Mouse (Mus musculus): Measurements from ENCODE around the gene Clint1. TPM values are rescaled to one million over a fixed set of nuclear protein-coding genes. Genes with fewer than 3 reads are reported as not detected.

The Clint1 gene
- polyA plus RNA-seq, 2 experiments: 77.3 to 102 TPM

GRCm38 (mm10) chr11:45959598-45959997 is 107.7 kb downstream of the Clint1 start:
- Histone ChIP-seq H3K9ac (ENCODE audit: low read depth, low read length, severe bottlenecking) (no peak overlapping the region), H3K27me3 (ENCODE audit: control insufficient read depth, insufficient read depth, low read length) (no peaks in the 10 kb centered on the region), H3K4me3 (replicated peaks; ENCODE audit: low read length) (no peak overlapping the region), H3K4me2 (replicated peaks; ENCODE audit: low read depth, low read length, severe bottlenecking) (no peak overlapping the region), H3K9me3 (ENCODE audit: control insufficient read depth, low read length) (no peaks in the 10 kb centered on the region), H3K4me1 (ENCODE audit: control insufficient read depth, insufficient read depth, low read length) (0 out of 2 replicates have a peak, but pooled peaks cover 2% of the 10 kb centered on the region), H3K27ac (replicated peaks; ENCODE audit: low read depth, low read length) (no peak overlapping the region), H3K36me3 (ENCODE audit: control insufficient read depth, insufficient read depth, low read length) (no peaks in the 10 kb centered on the region)
- no peak for TF ChIP-seq POLR2A (IDR thresholded peaks at IDR 0.05; ENCODE audit: borderline replicate concordance, extremely low read depth, insufficient read depth, insufficient read length)
- WGBS: 75% methylated on average over 3 of the region's 3 CpGs
- no peak for ATAC-seq (ENCODE audit: low FRiP score, low read depth)
- peak; percentile 50 for DNase-seq (ENCODE audit: low spot score)

GRCm38 (mm10) chr11:45960003-45960402 is 108.2 kb downstream of the Clint1 start:
- Histone ChIP-seq H3K9ac (ENCODE audit: low read depth, low read length, severe bottlenecking) (no peak overlapping the region), H3K27ac (replicated peaks; ENCODE audit: low read depth, low read length) (no peak overlapping the region), H3K4me3 (replicated peaks; ENCODE audit: low read length) (no peak overlapping the region), H3K9me3 (ENCODE audit: control insufficient read depth, low read length) (no peaks in the 10 kb centered on the region), H3K4me1 (ENCODE audit: control insufficient read depth, insufficient read depth, low read length) (no peaks in the 10 kb centered on the region), H3K36me3 (ENCODE audit: control insufficient read depth, insufficient read depth, low read length) (no peaks in the 10 kb centered on the region), H3K4me2 (replicated peaks; ENCODE audit: low read depth, low read length, severe bottlenecking) (no peak overlapping the region), H3K27me3 (ENCODE audit: control insufficient read depth, insufficient read depth, low read length) (no peaks in the 10 kb centered on the region)
- DNase-seq (ENCODE audit: low spot score) (no peak), ATAC-seq (ENCODE audit: low FRiP score, low read depth) (no peak)
- no peak for TF ChIP-seq POLR2A (IDR thresholded peaks at IDR 0.05; ENCODE audit: borderline replicate concordance, extremely low read depth, insufficient read depth, insufficient read length)
- 84% methylated on average over 5 of the region's 5 CpGs for WGBS

Small RNA genes lying within 50 kb of the gene (microRNA-seq; reads per million reads assigned to microRNA genes)
- not detected for gene Gm22751

Other genes starting within 250 kb of the Clint1 start
- 7.2 and 8.4 TPM in 2 replicates for gene Lsm11, start 92.9 kb downstream of the Clint1 start, polyA plus RNA-seq (2012; rRNA removed)
- 8.2 TPM in 2 replicates for gene Lsm11, start 92.9 kb downstream of the Clint1 start, polyA plus RNA-seq (2014; fragmentation: Nextera tagmentation; extraction: Ambion mirVana)
- gene Thg1l, start 103.4 kb downstream of the Clint1 start, polyA plus RNA-seq (2012; rRNA removed): 14.8 and 15.0 TPM in 2 replicates
- gene Thg1l, start 103.4 kb downstream of the Clint1 start, polyA plus RNA-seq (2014; fragmentation: Nextera tagmentation; extraction: Ambion mirVana): 11.2 and 11.6 TPM in 2 replicates
- 0.54 and 0.64 TPM in 2 replicates for gene Sox30, start 128.3 kb downstream of the Clint1 start, polyA plus RNA-seq (2012; rRNA removed)
- gene Sox30, start 128.3 kb downstream of the Clint1 start, polyA plus RNA-seq (2014; fragmentation: Nextera tagmentation; extraction: Ambion mirVana): 0.25 and 0.45 TPM in 2 replicates
- gene Gm12166, start 200.3 kb downstream of the Clint1 start, polyA plus RNA-seq (2012; rRNA removed): 4.8 and 5.5 TPM in 2 replicates
- 4.2 and 4.7 TPM in 2 replicates for gene Gm12166, start 200.3 kb downstream of the Clint1 start, polyA plus RNA-seq (2014; fragmentation: Nextera tagmentation; extraction: Ambion mirVana)
- gene Adam19, start 203.9 kb downstream of the Clint1 start, polyA plus RNA-seq (2012; rRNA removed): 29.3 and 34.0 TPM in 2 replicates
- 13.3 and 14.3 TPM in 2 replicates for gene Adam19, start 203.9 kb downstream of the Clint1 start, polyA plus RNA-seq (2014; fragmentation: Nextera tagmentation; extraction: Ambion mirVana)

All from limb, embryonic 14.5 days (tissue).